ENCODE assay signal across 17 mouse cellular contexts in genomic region chr5:106671893-106672292, GRCm38 (mm10). TPM values are rescaled to one million over a fixed set of nuclear protein-coding genes. Genes with fewer than 3 reads are reported as not detected.
DNase-seq lines count a peak whose midpoint lies in the region; ATAC-seq and TF ChIP-seq lines count a peak whose summit lies in the region.
"Had no signal": no experiment of that assay in that cellular context is flagged by ENCODE, and none has a peak within 500 bp of the region (broad histone marks: within the 10 kb centered on the region; RNA-seq: fewer than 3 reads in every experiment).

No protein-coding gene starts in this region.

- H3K27ac ChIP-seq in heart, embryonic 15.5 days = peak overlapping the region; percentile 36; the same call in 1 of the 2 replicates
- H3K27ac ChIP-seq in liver, embryonic 13.5 days = 0 out of 2 replicates have a peak overlapping the region, but pooled peaks have one; percentile 1
- H3K27ac ChIP-seq in heart, postnatal 0 days (ENCODE audit: low read depth) = peak overlapping the region; percentile 8; the same call in 1 of the 2 replicates
- no peak overlapping the region for H3K27ac ChIP-seq in lung, postnatal 0 days (ENCODE audit: low read length)
- H3K27ac ChIP-seq: embryonic facial prominence, embryonic 15.5 days; limb, embryonic 13.5 days; lung, embryonic 15.5 days; midbrain, embryonic 12.5 days; neural tube, embryonic 12.5 days had no signal

- no peak for TF ChIP-seq EP300 in heart, postnatal 0 days (IDR thresholded peaks at IDR 0.05; ENCODE audit: low read depth)
- TF ChIP-seq EP300 in lung, postnatal 0 days (IDR thresholded peaks at IDR 0.05) = no peak

- peaks cover 12% of the 10 kb centered on the region; the same call in 1 of the 2 replicates for H3K36me3 ChIP-seq in heart, embryonic 15.5 days
- peaks cover 35% of the 10 kb centered on the region for H3K36me3 ChIP-seq in liver, embryonic 13.5 days
- H3K36me3 ChIP-seq in heart, postnatal 0 days (replicated peaks; ENCODE audit: control insufficient read depth, insufficient read depth, low read length) = peaks cover 13% of the 10 kb centered on the region; the same call in 1 of the 2 replicates
- no peaks in the 10 kb centered on the region for H3K36me3 ChIP-seq in lung, postnatal 0 days (ENCODE audit: insufficient read depth, low read length)
- H3K36me3 ChIP-seq: embryonic facial prominence, embryonic 15.5 days had no signal

- H3K4me3 ChIP-seq in heart, embryonic 15.5 days = no peak overlapping the region
- H3K4me3 ChIP-seq in liver, embryonic 13.5 days (replicated peaks) = no peak overlapping the region
- H3K4me3 ChIP-seq in heart, postnatal 0 days (ENCODE audit: low read depth, low read length) = no peak overlapping the region
- no peak overlapping the region for H3K4me3 ChIP-seq in lung, postnatal 0 days (ENCODE audit: low read depth, low read length)
- H3K4me3 ChIP-seq: embryonic facial prominence, embryonic 15.5 days; limb, embryonic 13.5 days; lung, embryonic 15.5 days; midbrain, embryonic 12.5 days; neural tube, embryonic 12.5 days had no signal

- intact Hi-C loops in heart, postnatal 14 days (cut with DNase I) = no loop called here

- ATAC-seq in heart, embryonic 15.5 days (replicated peaks; ENCODE audit: insufficient number of reproducible peaks, insufficient read depth, low FRiP score, low read depth) = no peak; the same call in 1 of the 2 replicates
- ATAC-seq in liver, embryonic 13.5 days (ENCODE audit: low read depth) = no peak
- peak; percentile 36; the same call in 1 of the 2 replicates for ATAC-seq in heart, postnatal 0 days (ENCODE audit: insufficient read depth, low read depth)
- peak; percentile 60 for ATAC-seq in lung, postnatal 0 days

- peaks cover 5% of the 10 kb centered on the region; the same call in 1 of the 2 replicates for H3K4me1 ChIP-seq in heart, embryonic 15.5 days (replicated peaks)
- peaks cover 26% of the 10 kb centered on the region for H3K4me1 ChIP-seq in liver, embryonic 13.5 days (replicated peaks)
- peaks cover 11% of the 10 kb centered on the region for H3K4me1 ChIP-seq in heart, postnatal 0 days (ENCODE audit: control insufficient read depth, insufficient read depth)
- H3K4me1 ChIP-seq in lung, postnatal 0 days (ENCODE audit: insufficient read depth, low read depth, low read length) = no peaks in the 10 kb centered on the region
- H3K4me1 ChIP-seq: embryonic facial prominence, embryonic 15.5 days; limb, embryonic 13.5 days; lung, embryonic 15.5 days; midbrain, embryonic 12.5 days; neural tube, embryonic 12.5 days had no signal

- H3K9ac ChIP-seq in heart, embryonic 15.5 days = no peak overlapping the region
- no peak overlapping the region for H3K9ac ChIP-seq in liver, embryonic 13.5 days
- H3K9ac ChIP-seq in heart, postnatal 0 days (replicated peaks; ENCODE audit: low read depth, low read length) = no peak overlapping the region
- H3K9ac ChIP-seq in lung, postnatal 0 days (replicated peaks; ENCODE audit: low read depth) = no peak overlapping the region
- H3K9ac ChIP-seq: embryonic facial prominence, embryonic 15.5 days; limb, embryonic 13.5 days; lung, embryonic 15.5 days; midbrain, embryonic 12.5 days; neural tube, embryonic 12.5 days had no signal

- no peak overlapping the region for H3K4me2 ChIP-seq in heart, embryonic 15.5 days
- no peak overlapping the region for H3K4me2 ChIP-seq in liver, embryonic 13.5 days
- H3K4me2 ChIP-seq in heart, postnatal 0 days (ENCODE audit: low read depth, low read length) = no peak overlapping the region
- H3K4me2 ChIP-seq in lung, postnatal 0 days (replicated peaks; ENCODE audit: low read depth, low read length) = no peak overlapping the region
- H3K4me2 ChIP-seq: embryonic facial prominence, embryonic 15.5 days; limb, embryonic 13.5 days; lung, embryonic 15.5 days; midbrain, embryonic 12.5 days; neural tube, embryonic 12.5 days had no signal

- no peaks in the 10 kb centered on the region for H3K9me3 ChIP-seq in heart, embryonic 15.5 days (replicated peaks)
- no peaks in the 10 kb centered on the region for H3K9me3 ChIP-seq in liver, embryonic 13.5 days (replicated peaks)
- H3K9me3 ChIP-seq in heart, postnatal 0 days (replicated peaks; ENCODE audit: control insufficient read depth, low read length) = no peaks in the 10 kb centered on the region
- no peaks in the 10 kb centered on the region for H3K9me3 ChIP-seq in lung, postnatal 0 days (ENCODE audit: low read length)
- H3K9me3 ChIP-seq: embryonic facial prominence, embryonic 15.5 days; limb, embryonic 13.5 days; lung, embryonic 15.5 days; midbrain, embryonic 12.5 days had no signal

- WGBS in heart, embryonic 15.5 days = 61% methylated on average over 3 of the region's 3 CpGs
- WGBS in liver, embryonic 13.5 days (ENCODE audit: insufficient replicate concordance) = 53% methylated on average over 3 of the region's 3 CpGs
- WGBS in heart, postnatal 0 days = 55% methylated on average over 3 of the region's 3 CpGs
- 35% methylated on average over 3 of the region's 3 CpGs for WGBS in lung, postnatal 0 days

- DNase-seq in heart, postnatal 14 days = no peak
- no peak for DNase-seq in liver, embryonic 13.5 days
- DNase-seq in liver = no peak
- DNase-seq in heart, postnatal 0 days (ENCODE audit: low spot score) = no peak
- DNase-seq in lung, postnatal 0 days (ENCODE audit: low spot score) = peak; percentile 12
- DNase-seq in T-cell, adult 2 months (ENCODE audit: low spot score) = no peak
- DNase-seq: adrenal gland, adult 2 months; cerebellum, adult 2 months; cerebellum, postnatal 36 days; right cerebral cortex, adult 18-20 months; thymus, postnatal 25 days had no signal

- H3K27me3 ChIP-seq in heart, embryonic 15.5 days = no peaks in the 10 kb centered on the region
- no peaks in the 10 kb centered on the region for H3K27me3 ChIP-seq in liver, embryonic 13.5 days
- no peaks in the 10 kb centered on the region for H3K27me3 ChIP-seq in heart, postnatal 0 days (ENCODE audit: control insufficient read depth, insufficient read depth, low read length)
- H3K27me3 ChIP-seq in lung, postnatal 0 days (replicated peaks; ENCODE audit: insufficient read depth, low read length) = no peaks in the 10 kb centered on the region
- H3K27me3 ChIP-seq: embryonic facial prominence, embryonic 15.5 days; limb, embryonic 13.5 days; lung, embryonic 15.5 days; midbrain, embryonic 12.5 days; neural tube, embryonic 12.5 days had no signal

- no peak for TF ChIP-seq CTCF in heart, postnatal 0 days (IDR thresholded peaks at IDR 0.05; ENCODE audit: low read depth)
- TF ChIP-seq CTCF in lung, postnatal 0 days (IDR thresholded peaks at IDR 0.05) = no peak

RNA-seq across cellular contexts. Expression of gene Zfp644, which starts 25.2 kb away (rescaled TPM):
- polyA plus RNA-seq in heart, embryonic 15.5 days (2015; fragmentation: Nextera tagmentation; extraction: Ambion mirVana) = 40.1 and 46.4 TPM in 2 replicates
- total RNA-seq in heart, postnatal 14 days (2021) = 10 to 100 TPM; 66.0 to 70.4 TPM
- polyA plus RNA-seq in liver, embryonic 13.5 days (2015; fragmentation: Nextera tagmentation; extraction: Ambion mirVana) = 18.4 and 24.6 TPM in 2 replicates
- 78.1 and 91.2 TPM in 2 replicates for total RNA-seq in heart, postnatal 0 days (2014; rRNA removed; ENCODE audit: low replicate concordance)
- 41.6 and 45.7 TPM in 2 replicates for polyA plus RNA-seq in heart, postnatal 0 days (2015; fragmentation: Nextera tagmentation; extraction: Ambion mirVana)
- polyA plus RNA-seq in lung, postnatal 0 days (2015; fragmentation: Nextera tagmentation; extraction: Ambion mirVana) = 57.2 and 60.9 TPM in 2 replicates

Comparison
In these comparisons a context has a peak if more than half of its experiments do, and no peak if none do; other contexts are left out.
1. ATAC-seq: peak in heart, postnatal 0 days (single experiment) and lung, postnatal 0 days (single experiment); none in heart, embryonic 15.5 days (single experiment) and liver, embryonic 13.5 days (single experiment).